Mouse (Mus musculus) hindbrain, embryonic 15.5 days (tissue): ENCODE measurements around the gene Vps52. TPM values are rescaled to one million over a fixed set of nuclear protein-coding genes. Genes with fewer than 3 reads are reported as not detected.
A peak's percentile ranks its signal among the peaks of the same experiment; 100 is the strongest.

Experiments used
- ATAC-seq: fragments of 200-750 bp; cut with Nextera tagmentation; 2 replicates; pipeline ENCODE4 v1.8.0; 2017; ENCODE audit warnings: low read depth, moderate number of reproducible peaks, moderate TSS enrichment; ENCODE audit not compliant: low FRiP score
- H3K27ac ChIP-seq: fragments of 300-500 bp; sonication (generic); replicated peaks from 2 replicates; pipeline ENCODE4 v1.5.1; 2015; ENCODE audit warnings: mild to moderate bottlenecking, inconsistent platforms
- H3K27me3 ChIP-seq: fragments of 300-500 bp; sonication (generic); 2 replicates; pipeline ENCODE4 v1.6.1; 2015; ENCODE audit warnings: control low read depth, inconsistent platforms
- H3K36me3 ChIP-seq: fragments of 300-500 bp; sonication (generic); 2 replicates; pipeline ENCODE4 v1.6.1; 2015; ENCODE audit warnings: control low read depth, inconsistent platforms
- H3K4me1 ChIP-seq: fragments of 300-500 bp; sonication (generic); replicated peaks from 2 replicates; pipeline ENCODE4 v1.6.1; 2015; ENCODE audit warnings: control low read depth, inconsistent platforms
- H3K4me2 ChIP-seq: fragments of 300-500 bp; sonication (generic); 2 replicates; pipeline ENCODE4 v1.6.1; 2015; ENCODE audit warnings: moderate library complexity, mild to moderate bottlenecking, inconsistent platforms
- H3K4me3 ChIP-seq: fragments of 300-500 bp; sonication (generic); 2 replicates; pipeline ENCODE4 v1.5.1; 2015; ENCODE audit warnings: mild to moderate bottlenecking, inconsistent platforms
- H3K9ac ChIP-seq: fragments of 300-500 bp; sonication (generic); 2 replicates; pipeline ENCODE4 v1.6.1; 2015; ENCODE audit warnings: inconsistent platforms
- H3K9me3 ChIP-seq: fragments of 300-500 bp; sonication (generic); 2 replicates; pipeline ENCODE4 v1.6.1; 2016; ENCODE audit warnings: control low read depth, inconsistent platforms
- WGBS: fragments of 180-500 bp; shearing (Covaris S2); methylation state at CpG from one replicate; pipeline ENCODE4 v1.1.7; 2015; 5-methylcytosine and 5-hydroxymethylcytosine counted together
- polyA plus RNA-seq: library from polyadenylated mRNA; unstranded; fragments of >200 nt; fragmentation: Nextera tagmentation; extraction: Ambion mirVana; gene quantifications from 2 replicates; pipeline ENCODE4 v1.2.1, GENCODE M21; 2015

Gene Vps52
- polyA plus RNA-seq, 1 experiment from 2014 or later = 74.8 TPM

DNA sequence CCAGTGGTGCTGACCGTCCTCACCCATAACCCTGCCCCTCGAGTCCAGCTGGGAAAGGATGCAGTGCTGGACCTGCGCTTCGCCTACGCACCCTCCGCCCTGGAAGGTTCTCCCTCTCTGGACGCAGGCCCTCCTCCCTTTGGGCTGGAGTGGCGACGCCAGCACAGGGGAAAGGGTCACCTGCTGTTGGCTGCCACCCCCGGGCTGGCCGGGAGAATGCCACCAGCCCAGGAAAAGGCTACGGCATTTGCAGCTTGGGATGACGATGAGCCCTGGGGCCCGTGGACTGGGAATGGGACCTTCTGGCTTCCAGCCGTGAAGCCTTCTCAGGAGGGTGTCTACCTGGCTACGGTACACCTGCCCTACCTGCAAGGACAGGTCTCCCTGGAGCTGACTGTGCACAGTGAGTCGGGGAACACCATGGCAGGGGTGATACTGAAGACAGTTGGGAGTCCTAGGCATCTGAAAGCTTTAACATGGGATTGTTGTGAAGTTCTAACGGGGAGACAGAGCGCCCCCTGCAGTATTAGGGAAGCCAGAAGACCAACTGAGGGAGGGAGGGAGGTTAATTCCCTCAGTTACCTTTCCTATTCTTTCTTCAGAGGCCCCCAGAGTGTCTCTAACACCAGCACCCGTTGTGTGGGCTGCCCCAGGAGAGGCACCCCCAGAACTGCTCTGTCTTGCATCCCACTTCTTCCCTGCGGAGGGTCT, 30.1 kb upstream of the Vps52 start:
- WGBS = 82% methylated on average over 21 of the region's 21 CpGs
- Histone ChIP-seq H3K27me3 (no peaks in the 10 kb centered on the region), H3K27ac (no peak overlapping the region), H3K9me3 (no peaks in the 10 kb centered on the region), H3K4me2 (no peak overlapping the region), H3K4me3 (no peak overlapping the region), H3K9ac (no peak overlapping the region), H3K36me3 (0 out of 2 replicates have a peak, but pooled peaks cover 8% of the 10 kb centered on the region), H3K4me1 (peaks cover 26% of the 10 kb centered on the region)
- no peak for ATAC-seq

DNA sequence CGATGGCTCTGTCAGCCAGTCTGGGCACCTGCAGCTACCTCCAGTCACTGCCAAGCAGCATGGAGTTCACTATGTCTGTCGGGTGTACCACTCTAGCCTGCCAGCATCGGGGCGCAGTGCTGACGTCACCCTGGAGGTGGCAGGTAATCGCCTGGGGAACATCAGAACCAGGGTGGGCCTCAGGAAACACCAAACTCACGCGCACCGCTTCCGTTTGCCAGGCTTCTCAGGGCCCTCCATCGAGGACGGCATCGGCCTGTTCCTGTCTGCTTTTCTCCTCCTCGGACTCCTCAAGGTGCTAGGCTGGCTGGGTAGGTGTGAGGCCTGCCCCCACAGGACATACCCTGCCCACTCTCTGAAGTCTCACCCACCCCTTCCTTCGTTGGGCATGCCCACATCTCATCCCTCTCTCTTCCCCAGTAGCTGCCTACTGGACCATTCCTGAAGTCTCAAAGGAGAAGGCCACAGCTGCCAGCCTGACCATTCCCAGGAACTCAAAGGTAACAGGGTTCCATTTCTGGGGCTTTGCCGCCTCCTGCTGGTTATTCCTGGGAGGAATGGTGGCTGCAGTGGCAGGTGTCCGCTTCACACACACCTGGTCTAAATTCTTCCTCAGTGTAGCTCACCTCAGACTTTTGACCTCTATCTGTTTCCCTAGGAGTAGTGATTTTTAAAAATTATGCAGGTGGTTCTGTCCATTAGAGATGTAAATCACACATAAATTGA, 29.2 kb upstream of the Vps52 start:
- Histone ChIP-seq H3K27ac (no peak overlapping the region), H3K36me3 (0 out of 2 replicates have a peak, but pooled peaks cover 8% of the 10 kb centered on the region), H3K4me3 (no peak overlapping the region), H3K9me3 (no peaks in the 10 kb centered on the region), H3K4me2 (no peak overlapping the region), H3K27me3 (no peaks in the 10 kb centered on the region), H3K4me1 (peaks cover 27% of the 10 kb centered on the region), H3K9ac (no peak overlapping the region)
- 78% methylated on average over 17 of the region's 17 CpGs for WGBS
- no peak for ATAC-seq

DNA sequence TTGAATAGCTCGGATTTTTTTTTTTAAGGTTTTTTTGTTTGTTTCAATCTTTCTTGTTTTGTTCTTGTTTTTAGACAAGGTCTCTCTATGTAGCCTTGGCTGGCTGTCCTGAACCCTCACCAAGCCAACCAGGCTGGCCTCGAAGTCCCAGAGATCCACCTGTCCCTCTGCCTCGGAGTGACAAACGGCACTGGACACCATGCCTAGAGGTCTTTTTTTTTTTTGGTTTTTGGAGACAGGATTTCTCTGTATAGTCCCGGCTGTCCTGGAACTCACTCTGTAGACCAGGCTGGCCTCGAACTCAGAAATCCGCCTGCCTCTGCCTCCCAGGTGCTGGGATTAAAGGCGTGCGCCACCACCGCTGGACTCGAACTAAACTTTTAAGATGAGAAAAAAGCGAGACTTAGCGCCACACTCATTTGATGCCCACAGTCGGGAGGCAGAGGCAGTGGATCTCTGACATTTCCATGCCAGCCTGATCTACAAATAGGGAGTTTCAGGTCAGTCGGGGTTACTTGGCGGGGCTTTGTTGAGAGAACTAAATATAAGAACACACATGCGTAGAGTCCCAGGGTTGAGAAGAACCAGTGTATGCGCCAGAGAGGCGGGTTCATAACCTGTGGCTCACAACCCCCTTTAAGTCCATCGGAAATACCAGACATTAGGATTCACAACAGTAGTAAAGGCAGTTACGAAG, 27.2 kb upstream of the Vps52 start:
- Histone ChIP-seq H3K4me2 (peak overlapping the region; percentile 99), H3K9me3 (no peaks in the 10 kb centered on the region), H3K4me1 (peaks cover 29% of the 10 kb centered on the region), H3K9ac (peak overlapping the region; percentile 74), H3K36me3 (0 out of 2 replicates have a peak, but pooled peaks cover 9% of the 10 kb centered on the region), H3K27ac (peak overlapping the region; percentile 97; the same call in 1 of the 2 replicates), H3K27me3 (no peaks in the 10 kb centered on the region), H3K4me3 (peak overlapping the region; percentile 93)
- ATAC-seq = no peak
- 63% methylated on average over 21 of the region's 21 CpGs for WGBS

DNA sequence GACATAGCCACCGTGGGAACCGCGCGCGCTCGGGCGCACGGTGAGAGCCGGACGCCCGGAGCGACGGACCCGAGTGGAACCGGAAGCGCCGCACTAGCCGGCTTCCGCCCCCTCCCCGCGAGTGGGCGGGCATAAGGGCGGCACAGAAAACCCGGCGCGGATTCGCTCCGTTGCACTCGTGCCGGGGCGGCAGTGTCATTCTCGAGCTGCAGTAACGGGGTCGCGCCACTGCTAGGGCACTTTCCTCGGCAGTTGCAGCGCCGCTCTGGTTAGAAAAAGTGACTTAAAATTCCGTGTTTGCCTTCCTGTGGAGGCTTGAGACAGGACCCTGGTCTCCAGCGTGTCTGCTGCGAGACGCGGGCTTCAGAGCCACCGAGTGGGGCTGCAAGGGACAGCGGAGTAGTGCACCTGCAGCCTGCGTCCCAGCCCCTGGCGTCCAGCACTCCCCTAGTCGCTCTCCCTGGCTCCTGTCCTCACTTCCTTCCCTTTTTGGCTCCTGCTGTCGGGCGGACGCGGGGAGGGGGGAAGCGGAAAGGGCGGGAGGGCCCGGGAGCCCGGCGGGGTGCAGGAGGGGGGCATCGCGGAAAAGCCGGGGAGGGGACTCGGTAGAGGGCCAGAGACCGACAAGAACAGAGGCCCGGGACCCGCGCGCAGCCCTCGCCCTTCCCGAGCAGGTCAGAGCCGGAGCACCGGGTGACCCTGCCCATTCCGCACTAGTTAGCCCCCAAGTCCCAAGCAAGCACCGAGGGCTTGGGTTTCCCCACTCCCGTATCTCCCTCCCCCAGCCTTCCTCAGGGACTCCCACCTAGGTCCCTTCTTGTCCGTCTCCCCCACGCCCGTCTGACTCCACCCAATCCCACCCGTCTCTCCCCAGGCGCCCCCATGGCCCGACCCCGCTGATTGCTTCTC, 26.0 kb upstream of the Vps52 start, which contains the start of gene Rgl2:
Gene Rgl2, plus strand, starts transcription at position 173 of the 909 bp plus-strand sequence.
- Histone ChIP-seq H3K4me1 (peaks cover 29% of the 10 kb centered on the region), H3K9ac (peak within 1 kb of the TSS; percentile 88), H3K27me3 (no peaks in the 10 kb centered on the region), H3K27ac (peak within 1 kb of the TSS; percentile 97), H3K9me3 (no peaks in the 10 kb centered on the region), H3K4me3 (peak within 1 kb of the TSS; percentile 93), H3K36me3 (0 out of 2 replicates have a peak, but pooled peaks cover 10% of the 10 kb centered on the region), H3K4me2 (peak within 1 kb of the TSS; percentile 99)
- WGBS = under 1% methylated on average over 75 of the region's 80 CpGs
- ATAC-seq = peak; percentile 85

DNA sequence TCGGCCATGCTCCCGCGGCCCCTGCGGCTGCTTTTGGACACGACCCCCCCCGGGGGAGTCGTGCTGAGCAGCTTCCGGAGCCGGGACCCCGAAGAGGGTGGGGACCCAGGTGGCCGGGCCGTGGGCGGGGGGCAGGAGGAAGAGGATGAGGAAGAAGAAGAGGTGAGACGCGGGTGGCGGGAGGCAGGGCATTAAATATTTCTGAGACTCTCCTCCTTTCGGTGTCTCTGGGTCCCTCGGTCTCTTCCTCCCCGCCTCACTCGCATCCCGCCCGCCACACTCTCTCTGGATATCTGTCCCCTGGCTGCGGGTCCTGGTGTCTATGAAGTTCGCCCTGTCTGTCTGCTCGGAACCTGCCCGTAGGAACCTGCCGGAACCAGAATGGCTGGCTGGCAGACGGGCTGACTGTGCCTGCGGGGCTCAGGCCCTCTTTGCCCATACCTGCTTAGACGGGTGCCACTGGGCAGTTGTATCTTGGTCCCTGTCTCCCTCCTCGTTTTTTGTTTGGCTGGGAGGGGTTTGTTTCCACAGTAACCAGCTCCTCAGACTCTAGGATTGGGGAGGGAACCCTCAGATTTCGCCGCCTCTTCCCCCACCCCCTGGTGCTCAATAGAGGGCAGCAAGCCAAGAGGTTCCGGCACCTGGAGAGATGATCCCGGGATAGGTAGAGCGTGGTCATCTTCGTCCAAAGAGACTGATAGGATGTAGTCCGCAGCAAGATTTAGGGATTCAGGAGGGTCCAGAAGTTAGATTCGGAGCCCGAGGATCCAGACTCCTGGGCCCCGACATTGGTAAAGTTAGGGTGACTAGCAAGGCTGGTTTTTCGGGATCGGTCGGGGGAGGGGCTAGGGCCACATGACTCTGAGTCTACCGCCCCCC, 25.1 kb upstream of the Vps52 start:
- H3K36me3 ChIP-seq = 0 out of 2 replicates have a peak, but pooled peaks cover 10% of the 10 kb centered on the region
- H3K9me3 ChIP-seq = no peaks in the 10 kb centered on the region
- under 1% methylated on average over 40 of the region's 45 CpGs for WGBS
- peaks cover 29% of the 10 kb centered on the region for H3K4me1 ChIP-seq
- H3K9ac ChIP-seq = peak overlapping the region; percentile 88
- peak; percentile 16; the same call in 1 of the 2 replicates for ATAC-seq
- H3K4me3 ChIP-seq = peak overlapping the region; percentile 93
- peak overlapping the region; percentile 99 for H3K4me2 ChIP-seq
- H3K27me3 ChIP-seq = no peaks in the 10 kb centered on the region
- H3K27ac ChIP-seq = peak overlapping the region; percentile 97

DNA sequence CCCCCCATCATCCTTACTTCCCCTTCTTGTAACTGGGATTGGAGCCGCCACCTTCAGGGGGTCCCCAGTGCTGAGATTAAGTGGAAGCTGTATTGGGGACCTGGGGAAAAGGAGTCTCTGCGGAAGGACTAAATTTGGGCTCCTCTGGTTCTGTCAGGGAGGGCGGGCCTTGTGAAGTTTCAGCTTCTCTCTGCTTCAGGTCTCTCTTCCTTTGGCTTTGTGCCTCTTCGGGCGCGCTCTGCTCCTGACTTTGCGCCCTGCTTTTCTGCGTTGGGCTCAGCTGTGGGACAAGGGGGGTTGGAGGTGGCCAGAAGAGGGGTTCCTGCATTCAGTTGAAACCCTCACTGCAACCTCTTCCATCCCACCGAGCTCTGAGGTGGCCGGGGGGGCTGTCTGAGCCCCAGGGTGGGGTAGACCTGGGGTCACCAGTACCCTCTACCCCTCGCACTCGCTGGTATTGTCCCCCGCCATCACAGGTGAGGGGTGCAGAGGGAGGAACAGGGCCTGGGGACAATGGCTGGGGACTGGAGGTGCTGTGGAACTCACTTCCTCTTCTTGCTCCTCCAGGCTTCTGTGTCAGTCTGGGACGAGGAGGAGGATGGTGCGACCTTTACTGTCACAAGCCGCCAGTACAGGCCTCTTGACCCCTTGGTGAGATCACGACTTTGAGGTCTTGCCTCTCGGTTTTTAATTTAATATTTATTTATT, 24.3 kb upstream of the Vps52 start:
- WGBS = 43% methylated on average over 18 of the region's 18 CpGs
- H3K4me1 ChIP-seq = peaks cover 29% of the 10 kb centered on the region
- H3K9me3 ChIP-seq = no peaks in the 10 kb centered on the region
- peak overlapping the region; percentile 88 for H3K9ac ChIP-seq
- H3K36me3 ChIP-seq = 0 out of 2 replicates have a peak, but pooled peaks cover 10% of the 10 kb centered on the region
- H3K4me2 ChIP-seq = peak overlapping the region; percentile 99
- H3K27me3 ChIP-seq = no peaks in the 10 kb centered on the region
- peak overlapping the region; percentile 93 for H3K4me3 ChIP-seq
- H3K27ac ChIP-seq = peak overlapping the region; percentile 7; the same call in 1 of the 2 replicates
- no peak for ATAC-seq

DNA sequence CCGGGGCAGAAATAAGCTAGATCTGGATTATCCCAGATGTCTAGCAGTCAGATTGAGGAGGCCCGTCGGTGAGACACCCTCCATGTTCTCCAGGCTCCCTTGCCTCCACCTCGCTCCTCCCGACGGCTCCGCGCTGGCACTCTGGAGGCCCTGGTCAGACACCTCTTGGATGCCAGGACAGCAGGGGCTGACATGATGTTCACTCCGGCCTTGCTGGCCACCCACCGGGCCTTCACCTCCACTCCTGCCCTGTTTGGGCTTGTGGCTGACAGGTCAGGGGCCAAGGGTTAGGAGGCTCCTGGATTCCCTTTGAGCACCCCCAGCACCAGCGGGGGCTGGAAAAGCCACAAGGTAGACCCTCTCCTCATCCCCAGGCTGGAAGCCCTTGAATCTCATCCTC, 23.7 kb upstream of the Vps52 start:
- H3K27me3 ChIP-seq = no peaks in the 10 kb centered on the region
- no peak overlapping the region for H3K9ac ChIP-seq
- no peak overlapping the region for H3K27ac ChIP-seq
- WGBS = 94% methylated on average over 11 of the region's 11 CpGs
- H3K4me1 ChIP-seq = peaks cover 29% of the 10 kb centered on the region
- ATAC-seq = no peak
- H3K36me3 ChIP-seq = peaks cover 14% of the 10 kb centered on the region; the same call in 1 of the 2 replicates
- H3K4me3 ChIP-seq = no peak overlapping the region
- no peaks in the 10 kb centered on the region for H3K9me3 ChIP-seq
- H3K4me2 ChIP-seq = peak overlapping the region; percentile 99; the same call in 1 of the 2 replicates

DNA sequence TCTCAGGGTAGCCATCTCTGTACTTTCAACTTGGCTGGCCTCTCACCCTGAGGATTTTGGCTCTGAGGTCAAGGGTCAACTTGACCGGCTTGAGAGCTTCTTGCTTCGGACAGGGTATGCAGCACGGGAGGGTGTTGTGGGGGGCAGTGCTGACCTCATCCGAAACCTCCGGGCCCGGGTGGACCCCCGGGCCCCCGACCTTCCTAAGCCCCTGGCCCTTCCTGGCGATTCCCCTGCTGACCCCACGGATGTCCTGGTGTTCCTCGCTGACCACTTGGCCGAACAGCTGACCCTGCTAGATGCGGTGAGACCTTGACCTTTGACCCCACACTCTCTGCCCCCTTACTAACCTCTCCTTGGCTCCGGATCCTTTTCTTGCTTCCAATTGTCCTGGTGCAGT, 23.2 kb upstream of the Vps52 start:
- no peaks in the 10 kb centered on the region for H3K9me3 ChIP-seq
- peaks cover 29% of the 10 kb centered on the region for H3K4me1 ChIP-seq
- no peak overlapping the region for H3K27ac ChIP-seq
- no peak for ATAC-seq
- no peak overlapping the region for H3K9ac ChIP-seq
- peaks cover 17% of the 10 kb centered on the region; the same call in 1 of the 2 replicates for H3K36me3 ChIP-seq
- no peak overlapping the region for H3K4me3 ChIP-seq
- no peaks in the 10 kb centered on the region for H3K27me3 ChIP-seq
- WGBS = 93% methylated on average over 14 of the region's 14 CpGs
- no peak overlapping the region for H3K4me2 ChIP-seq

DNA sequence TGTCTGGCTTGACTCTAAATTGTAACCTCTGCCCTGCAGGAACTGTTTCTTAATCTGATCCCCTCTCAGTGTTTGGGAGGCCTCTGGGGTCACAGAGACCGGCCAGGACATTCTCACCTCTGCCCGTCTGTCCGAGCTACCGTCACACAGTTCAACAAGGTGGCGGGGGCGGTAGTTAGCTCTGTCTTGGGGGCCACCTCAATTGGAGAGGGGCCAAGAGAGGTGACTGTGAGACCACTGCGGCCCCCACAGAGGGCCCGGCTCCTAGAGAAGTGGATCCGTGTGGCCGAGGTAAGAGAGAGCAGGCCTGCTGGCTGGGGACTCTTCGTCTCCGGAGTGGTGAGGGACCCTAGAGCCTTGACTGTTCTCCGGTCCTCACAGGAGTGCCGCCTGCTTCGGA, 22.6 kb upstream of the Vps52 start:
- H3K9ac ChIP-seq = no peak overlapping the region
- H3K4me1 ChIP-seq = peaks cover 26% of the 10 kb centered on the region
- no peak overlapping the region for H3K4me3 ChIP-seq
- H3K4me2 ChIP-seq = no peak overlapping the region
- no peaks in the 10 kb centered on the region for H3K9me3 ChIP-seq
- no peaks in the 10 kb centered on the region for H3K27me3 ChIP-seq
- no peak overlapping the region for H3K27ac ChIP-seq
- 91% methylated on average over 15 of the region's 15 CpGs for WGBS
- no peak for ATAC-seq
- peaks cover 14% of the 10 kb centered on the region; the same call in 1 of the 2 replicates for H3K36me3 ChIP-seq
